Mouse (Mus musculus) thymus, adult 18-20 months (tissue): ENCODE results near the gene Mtnr1a.

Source experiments
- DNase-seq, 2 experiments: peaks; one replicate each; pipeline ENCODE4 v3.0.0; 2022; ENCODE audit warnings: mixed read lengths in 2 of 2

Mtnr1a gene

GRCm38 (mm10) chr8:45110064-45110812 is 41.3 kb downstream of the Mtnr1a start:
- DNase-seq, result no peak

DNA sequence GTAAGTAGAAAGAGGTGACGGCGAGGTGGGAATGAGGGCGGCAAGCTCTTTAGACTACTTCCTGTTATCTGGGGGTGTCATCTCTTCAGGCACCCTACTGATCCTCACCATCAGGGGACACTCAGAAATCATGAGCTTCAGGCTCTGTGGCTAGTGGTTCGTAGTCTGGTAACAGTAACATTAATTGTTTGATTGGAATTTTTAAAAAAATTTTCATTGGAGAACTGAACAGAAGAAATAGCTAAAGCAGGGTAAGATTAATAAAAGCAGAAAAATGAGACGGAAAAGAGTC is 41.8 kb downstream of the Mtnr1a start:
- DNase-seq, result no peak

DNA sequence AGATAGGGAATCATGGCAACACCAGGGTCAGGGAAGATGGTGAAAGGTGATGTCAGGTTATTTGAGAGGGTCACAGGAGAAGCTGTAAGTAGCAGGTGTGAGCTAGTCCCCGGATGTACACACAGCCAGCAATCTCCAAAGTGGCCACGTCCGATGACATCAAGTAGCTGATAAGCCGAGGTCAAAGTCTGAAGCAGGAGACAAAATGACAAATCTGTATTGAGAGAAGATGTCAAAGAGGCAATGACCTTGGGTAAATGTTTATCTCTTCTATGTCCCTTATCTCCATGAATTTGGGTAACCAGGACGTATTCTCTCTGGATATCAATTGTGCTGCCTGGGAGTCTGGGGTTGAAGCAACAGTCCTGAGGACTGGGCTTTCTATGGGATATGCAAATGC is 42.9 kb downstream of the Mtnr1a start:
- DNase-seq, result no peak

DNA sequence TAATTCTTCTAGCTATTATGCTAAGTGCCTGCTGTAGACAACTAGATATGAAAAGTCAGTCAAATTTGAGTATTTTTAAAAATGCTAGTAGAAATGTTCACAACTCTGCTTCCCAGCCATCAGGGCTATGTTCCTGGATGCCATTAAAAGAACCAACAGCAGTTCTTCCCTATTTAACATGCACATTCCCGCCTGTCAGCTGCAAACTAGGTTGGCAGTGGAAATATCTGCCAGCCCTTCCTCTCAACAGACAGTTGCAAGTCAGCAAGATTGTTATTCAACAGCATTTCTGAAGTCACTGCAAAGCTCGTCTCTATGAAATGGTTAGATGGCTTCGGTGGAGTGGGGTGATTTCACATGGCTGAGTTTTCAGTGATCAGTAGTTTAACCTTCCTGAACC is 48.7 kb downstream of the Mtnr1a start:
- no peak for DNase-seq

DNA sequence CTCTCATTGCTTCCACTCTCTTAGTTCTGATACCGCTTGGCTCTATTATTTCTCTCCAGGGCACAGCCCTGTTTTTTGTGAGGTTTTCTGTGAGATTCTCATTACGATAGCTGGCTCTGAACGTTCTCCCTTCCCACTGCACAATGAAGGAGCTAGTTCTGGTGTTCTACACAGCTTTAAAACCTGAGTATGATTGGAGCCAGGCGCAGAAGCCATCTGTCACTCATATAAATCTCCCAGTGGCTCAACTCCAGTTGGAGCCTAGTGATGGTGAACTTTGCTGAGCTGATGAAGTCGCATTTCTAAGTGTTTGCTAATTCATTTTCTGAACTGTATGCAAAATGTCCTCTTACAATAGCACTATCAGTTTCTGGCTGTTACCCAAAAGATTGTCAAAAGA is 56.7 kb downstream of the Mtnr1a start:
- no peak for DNase-seq
